Mouse (Mus musculus) Patski (cell line): ENCODE data around the gene Fuz. TPM values are rescaled to one million over a fixed set of nuclear protein-coding genes. Genes with fewer than 3 reads are reported as not detected.
"Not testable (repeated sequence)": the region's sequence is repeated elsewhere in the genome, so short reads cannot be mapped to it uniquely, and the experiment has no call there.

Experiments used
- ATAC-seq: fragments of 100-300 bp; one replicate; pipeline ENCODE4 v1.8.0; 2021
- CTCF ChIA-PET: fragments of 350-600 bp; sonication (Branson Sonifier 250); formaldehyde crosslinking; loops from one replicate; lab custom pipeline; 2022; ENCODE audit warnings: inconsistent platforms; lab: Charles Lee
- POLR2A ChIA-PET: fragments of 350-600 bp; sonication (Branson Sonifier 250); formaldehyde crosslinking; loops from one replicate; lab custom pipeline; 2022; ENCODE audit warnings: antibody characterized with exemption, inconsistent platforms; lab: Charles Lee
- DNase-seq: peaks from one replicate; pipeline ENCODE4 v3.0.0-alpha.2; 2011; ENCODE audit warnings: low read depth, low spot score
- H3K27me3 ChIP-seq: fragments of 371-371 bp; one replicate; pipeline ENCODE4 v1.5.1; 2021
- CTCF ChIP-seq: fragments of 100-300 bp; IDR thresholded peaks from one replicate; pipeline ENCODE4 v1.5.1; 2021
- in situ Hi-C: fragments of 300-500 bp; cut with MboI; formaldehyde crosslinking; loops from 3 replicates; pipeline ENCODE4 v1.11.1; 2018; ENCODE audit warnings: low pct_unique_long_range_greater_than_20kb, mixed read lengths
- polyA plus RNA-seq: library from polyadenylated mRNA; unstranded; gene quantifications from one replicate; pipeline ENCODE4 v1.2.3, GENCODE M21; 2021

The Fuz gene
- polyA plus RNA-seq, 1 experiment from 2014 or later, result 16.9 TPM

DNA sequence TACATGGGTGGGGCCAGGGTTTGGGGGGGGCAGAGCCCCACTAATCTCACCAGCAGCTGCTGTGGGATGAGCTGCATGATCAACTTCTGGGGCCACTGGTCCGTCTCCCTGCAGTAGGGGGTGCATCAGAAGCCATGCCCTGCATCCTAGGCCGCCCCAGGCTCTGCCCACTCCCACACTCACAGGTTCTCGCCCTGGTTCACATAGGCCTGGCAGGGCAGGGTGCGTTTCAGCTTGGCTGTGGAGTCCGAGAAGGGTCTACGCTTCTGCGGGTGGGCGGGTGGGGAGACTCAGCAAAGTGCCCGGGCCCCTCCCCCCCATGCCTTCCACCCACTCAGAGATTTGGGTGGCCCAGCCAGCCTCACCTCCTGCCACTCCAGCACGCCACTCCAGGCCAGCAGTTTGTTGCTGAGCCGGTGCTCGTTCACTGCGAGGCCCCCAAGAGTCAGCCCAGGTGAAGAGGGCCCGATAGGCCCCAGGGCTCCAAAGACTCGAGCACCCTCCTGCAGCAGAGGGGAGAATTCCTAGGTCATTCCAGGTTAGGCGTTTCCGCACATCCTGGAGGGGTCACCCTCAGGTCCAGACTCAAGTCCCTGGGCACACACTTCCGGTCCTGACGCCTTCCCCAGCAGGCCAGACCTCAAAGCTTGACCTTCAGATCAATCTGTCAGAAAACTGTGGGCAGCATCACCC, 28.7 kb upstream of the Fuz start:
- POLR2A ChIA-PET, result interaction anchor here (0.6 kb wide), 1 partner anchor 59 kb away, joined by 5 read pairs; no protein-coding TSS in a partner anchor
- DNase-seq (no peak), ATAC-seq (no peak)
- TF ChIP-seq CTCF, result no peak
- in situ Hi-C loops, result loop anchor here (25.0 kb wide), 1 partner anchor 845 kb away; the partner anchor contains the start of genes Dbp, Fam83e, Rpl18 and Sphk2
- CTCF ChIA-PET, result no interaction called here
- no peaks in the 10 kb centered on the region for H3K27me3 ChIP-seq

DNA sequence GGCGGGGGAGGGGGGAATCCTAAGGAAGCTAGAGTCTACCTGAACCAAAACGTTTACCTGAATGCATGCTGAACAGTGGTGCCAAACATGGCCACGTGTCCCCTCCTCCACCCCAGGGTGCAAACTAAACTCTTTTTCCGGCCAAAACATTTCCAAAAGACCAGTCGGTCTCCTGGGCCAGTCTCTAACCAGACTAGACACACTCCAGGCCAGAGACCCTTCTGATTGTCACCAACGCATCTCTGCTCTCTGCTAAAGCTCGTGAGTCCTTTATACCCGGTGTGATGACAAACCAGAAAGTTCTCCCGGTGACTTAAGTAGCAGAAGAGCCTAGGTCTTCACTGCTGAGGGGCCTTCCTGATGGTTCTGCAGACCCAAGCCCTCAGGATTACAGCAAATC, 28.1 kb upstream of the Fuz start:
- no peak for TF ChIP-seq CTCF
- no peaks in the 10 kb centered on the region for H3K27me3 ChIP-seq
- no peak for DNase-seq
- ChIA-PET CTCF (no interaction called here), POLR2A (interaction anchor here (1.5 to 2.4 kb wide), 2 partner anchors 10 to 62 kb away, joined by 5 to 9 read pairs; partner anchors contain the start of genes Ap2a1 and Pnkp)
- in situ Hi-C loops, result loop anchor here (25.0 kb wide), 1 partner anchor 844 kb away; the partner anchor contains the start of genes Dbp, Fam83e, Rpl18 and Sphk2
- no peak for ATAC-seq

GRCm38 (mm10) chr7:44868465-44868864, 27.4 kb upstream of the Fuz start:
- TF ChIP-seq CTCF, result no peak
- ChIA-PET POLR2A (interaction anchor here (1.5 to 2.4 kb wide), 2 partner anchors 11 to 62 kb away, joined by 5 to 9 read pairs; partner anchors contain the start of genes Ap2a1 and Pnkp), CTCF (interaction anchor here (1.5 kb wide), 1 partner anchor 23 kb away, joined by 4 read pairs; the partner anchor contains the start of gene Med25)
- in situ Hi-C loops, result loop anchor here (25.0 kb wide), 1 partner anchor 844 kb away; the partner anchor contains the start of genes Dbp, Fam83e, Rpl18 and Sphk2
- no peaks in the 10 kb centered on the region for H3K27me3 ChIP-seq
- DNase-seq (no peak), ATAC-seq (no peak)

DNA sequence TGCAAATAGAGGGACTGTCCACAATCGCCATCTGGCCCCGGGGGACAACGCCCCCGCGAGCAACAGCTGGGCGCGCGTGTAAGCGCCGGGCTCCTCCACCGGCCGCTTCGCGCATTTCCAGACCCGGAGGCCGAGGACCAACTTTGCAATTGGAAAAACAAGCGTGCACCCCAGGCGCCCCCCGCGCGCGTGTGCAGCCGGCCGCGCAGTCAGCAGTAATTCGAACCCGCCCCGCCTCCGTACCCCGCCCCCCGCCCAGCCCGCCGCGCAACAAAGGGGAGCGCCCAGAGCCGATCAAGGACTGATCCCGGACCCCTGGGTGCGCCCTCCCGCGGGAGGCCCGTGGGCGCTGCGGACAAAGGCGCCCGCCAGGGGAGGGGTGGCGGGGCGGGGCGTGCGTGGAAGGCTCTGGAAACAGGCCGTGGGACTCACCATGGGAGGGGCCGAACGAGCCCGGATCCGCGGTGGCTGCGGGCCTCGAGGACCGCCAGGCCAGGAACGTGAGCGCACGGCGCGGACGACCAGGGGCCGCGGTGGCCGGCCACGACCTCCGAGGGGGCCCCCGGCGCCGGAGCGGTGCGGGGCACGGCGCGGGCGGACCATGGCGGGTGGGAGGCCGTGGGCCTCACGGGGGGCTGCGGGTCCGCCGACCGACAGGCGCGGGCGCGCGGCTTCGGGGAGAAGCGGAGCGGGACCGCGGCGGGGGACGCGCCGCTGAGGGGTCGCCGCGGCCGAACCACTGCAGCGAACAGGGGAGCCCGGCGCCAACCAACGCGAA, 26.8 kb upstream of the Fuz start:
- in situ Hi-C loops, result loop anchor here (25.0 kb wide), 1 partner anchor 843 kb away; the partner anchor contains the start of genes Dbp, Fam83e, Rpl18 and Sphk2
- peak; percentile 21 for ATAC-seq
- H3K27me3 ChIP-seq, result no peaks in the 10 kb centered on the region
- CTCF ChIA-PET, result interaction anchor here (0.7 to 1.5 kb wide), 4 partner anchors 8 to 89 kb away, joined by 3 to 4 read pairs (median 4); partner anchors contain the start of gene Med25
- POLR2A ChIA-PET, result interaction anchor here (0.6 to 2.4 kb wide), 6 partner anchors 12 to 61 kb away, joined by 3 to 9 read pairs (median 4); partner anchors contain the start of genes Ap2a1, Med25 and Pnkp
- no peak for DNase-seq
- no peak for TF ChIP-seq CTCF

- CTCF ChIA-PET, result interaction anchor here (0.7 to 1.5 kb wide), 4 partner anchors 9 to 88 kb away, joined by 3 to 4 read pairs (median 4); partner anchors contain the start of gene Med25
- POLR2A ChIA-PET, result interaction anchor here (0.6 to 2.4 kb wide), 6 partner anchors 14 to 60 kb away, joined by 3 to 6 read pairs (median 3); partner anchors contain the start of genes Ap2a1 and Med25
- no peak for TF ChIP-seq CTCF
- DNase-seq (peak; percentile 93), ATAC-seq (peak; percentile 83)
- no peaks in the 10 kb centered on the region for H3K27me3 ChIP-seq
- in situ Hi-C loops, result loop anchor here (5.0 to 25.0 kb wide), 2 partner anchors 87 to 842 kb away; partner anchors contain the start of genes Dbp, Fam83e, Rpl18 and Sphk2
Observed at GRCm38 (mm10) chr7:44869697-44870528, 26.0 kb upstream of the Fuz start, which contains the start of gene Ptov1. Gene Ptov1, minus strand, starts transcription at chr7:44869788.

DNA sequence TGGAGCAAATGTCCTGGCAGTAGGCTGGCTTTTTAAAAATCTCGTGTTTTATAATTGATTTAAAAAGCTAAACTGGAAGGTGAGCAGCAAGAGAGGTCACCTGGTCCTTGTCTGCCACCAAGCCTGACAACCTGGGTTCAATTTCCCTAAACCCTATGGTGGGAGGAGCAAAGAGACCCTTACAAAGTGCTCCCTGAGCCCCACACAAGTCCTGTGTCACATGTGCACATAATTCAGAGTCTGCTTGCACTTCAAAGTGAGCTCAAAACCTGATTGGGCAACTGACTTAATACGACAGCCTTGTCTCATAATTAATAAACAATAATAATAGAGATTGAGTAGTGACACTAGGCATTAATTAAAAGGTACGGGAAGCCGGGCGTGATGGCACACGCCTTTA, 25.3 kb upstream of the Fuz start:
- no peaks in the 10 kb centered on the region for H3K27me3 ChIP-seq
- CTCF ChIA-PET, result interaction anchor here (1.2 to 1.3 kb wide), 3 partner anchors 10 to 87 kb away, joined by 3 read pairs; no protein-coding TSS in a partner anchor
- DNase-seq (no peak), ATAC-seq (no peak)
- in situ Hi-C loops, result loop anchor here (5.0 to 25.0 kb wide), 2 partner anchors 87 to 842 kb away; partner anchors contain the start of genes Dbp, Fam83e, Rpl18 and Sphk2
- POLR2A ChIA-PET, result interaction anchor here (0.8 to 1.5 kb wide), 3 partner anchors 15 to 21 kb away, joined by 3 to 6 read pairs (median 3); partner anchors contain the start of gene Med25
- TF ChIP-seq CTCF, result no peak

DNA sequence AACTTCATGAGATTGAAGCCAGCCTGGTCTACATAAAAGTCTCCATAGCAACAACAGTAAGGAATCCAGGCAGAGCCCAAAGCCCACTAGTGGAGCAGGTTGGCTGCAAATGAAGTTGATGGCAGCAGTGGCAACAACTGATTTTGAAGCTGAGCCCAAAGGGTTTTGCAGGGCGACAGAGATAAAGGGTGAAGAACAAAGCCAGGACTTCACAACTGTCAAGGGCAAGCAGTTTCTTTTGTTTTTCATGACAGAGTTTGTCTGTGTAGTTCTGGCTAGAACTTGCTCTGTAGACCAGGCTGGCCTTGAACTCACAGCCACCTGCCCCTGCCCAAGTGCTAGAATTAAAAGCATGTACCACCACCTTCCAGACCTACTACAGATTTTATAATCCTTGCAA, 24.7 kb upstream of the Fuz start:
- TF ChIP-seq CTCF, result no peak
- no peak for ATAC-seq
- ChIA-PET CTCF (interaction anchor here (1.1 to 1.3 kb wide), 3 partner anchors 11 to 14 kb away, joined by 3 read pairs; no protein-coding TSS in a partner anchor), POLR2A (no interaction called here)
- no peak for DNase-seq
- H3K27me3 ChIP-seq, result no peaks in the 10 kb centered on the region
- in situ Hi-C loops, result loop anchor here (5.0 to 25.0 kb wide), 2 partner anchors 86 to 841 kb away; partner anchors contain the start of genes Dbp, Fam83e, Rpl18 and Sphk2

DNA sequence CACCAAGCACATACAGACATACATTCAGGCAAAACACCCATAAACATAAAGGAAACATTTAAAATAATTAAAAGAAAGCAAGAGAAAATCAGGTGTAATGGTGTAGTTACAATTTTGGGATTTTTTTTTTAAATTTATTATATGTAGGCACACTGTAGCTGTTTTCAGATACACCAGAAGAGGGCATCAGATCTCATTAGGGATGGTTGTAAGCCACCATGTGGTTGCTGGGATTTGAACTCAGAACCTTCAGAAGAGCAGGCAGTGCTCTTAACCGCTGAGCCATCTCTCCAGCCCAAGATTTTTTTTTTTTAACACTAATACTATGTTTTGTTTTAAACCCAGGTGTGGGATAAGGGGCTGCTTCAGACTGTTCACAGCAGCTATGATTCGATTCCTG, 24.1 kb upstream of the Fuz start:
- ATAC-seq, POLR2A ChIA-PET, DNase-seq, H3K27me3 ChIP-seq: not testable (repeated sequence)
- in situ Hi-C loops, result loop anchor here (5.0 to 25.0 kb wide), 2 partner anchors 86 to 841 kb away; partner anchors contain the start of genes Dbp, Fam83e, Rpl18 and Sphk2
- CTCF ChIA-PET, result interaction anchor here (1.1 to 1.3 kb wide), 3 partner anchors 11 to 13 kb away, joined by 3 read pairs; no protein-coding TSS in a partner anchor

GRCm38 (mm10) chr7:44877833-44878232, 18.0 kb upstream of the Fuz start:
- in situ Hi-C loops, result no loop called here
- H3K27me3 ChIP-seq, result no peaks in the 10 kb centered on the region
- ATAC-seq (no peak), DNase-seq (no peak)
- ChIA-PET CTCF (no interaction called here), POLR2A (no interaction called here)
- no peak for TF ChIP-seq CTCF
